Mouse (Mus musculus): ENCODE results near the gene Fam178b. TPM values are rescaled to one million over a fixed set of nuclear protein-coding genes. Genes with fewer than 3 reads are reported as not detected.

The Fam178b gene
- polyA plus RNA-seq, 1 experiment, result 9.8 TPM

DNA sequence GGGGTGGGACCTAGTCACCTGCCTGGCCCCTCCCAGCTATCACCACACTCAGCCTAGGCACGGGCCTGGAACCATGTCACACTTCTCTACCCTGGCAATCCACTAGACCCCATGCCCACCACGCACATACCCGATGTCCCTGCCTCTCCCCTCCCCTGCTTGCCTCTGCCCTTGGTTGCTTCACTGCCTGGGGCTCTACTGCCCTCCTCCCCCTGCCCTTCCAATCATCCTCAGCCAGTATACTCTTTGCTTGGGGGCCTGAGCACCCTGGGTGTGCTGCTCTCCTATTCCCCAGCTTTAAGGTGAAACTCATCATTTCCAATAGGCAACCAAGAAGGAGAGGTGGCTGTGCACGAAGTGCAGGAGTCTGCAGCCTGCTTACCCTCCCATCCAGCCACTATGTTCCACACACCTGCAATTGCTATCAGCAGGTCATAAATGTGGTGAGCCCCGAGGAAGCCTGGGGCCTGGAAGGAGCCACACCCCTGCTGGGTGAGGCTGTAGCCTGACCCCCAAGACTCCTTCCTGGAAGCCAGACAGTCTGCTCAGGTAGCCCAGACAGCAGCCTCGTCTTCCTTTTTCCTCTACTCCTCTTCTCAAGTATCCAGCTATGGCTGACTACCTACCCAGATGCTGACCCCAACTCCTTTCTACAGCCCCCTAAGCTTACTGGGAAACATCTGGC, 105.8 kb downstream of the Fam178b start:
- Histone ChIP-seq H3K36me3 (ENCODE audit: control insufficient read depth, insufficient read depth, low read length, poor library complexity, severe bottlenecking) (no peaks in the 10 kb centered on the region), H3K4me1 (ENCODE audit: control insufficient read depth, insufficient read depth, low read length) (peaks cover 15% of the 10 kb centered on the region)

DNA sequence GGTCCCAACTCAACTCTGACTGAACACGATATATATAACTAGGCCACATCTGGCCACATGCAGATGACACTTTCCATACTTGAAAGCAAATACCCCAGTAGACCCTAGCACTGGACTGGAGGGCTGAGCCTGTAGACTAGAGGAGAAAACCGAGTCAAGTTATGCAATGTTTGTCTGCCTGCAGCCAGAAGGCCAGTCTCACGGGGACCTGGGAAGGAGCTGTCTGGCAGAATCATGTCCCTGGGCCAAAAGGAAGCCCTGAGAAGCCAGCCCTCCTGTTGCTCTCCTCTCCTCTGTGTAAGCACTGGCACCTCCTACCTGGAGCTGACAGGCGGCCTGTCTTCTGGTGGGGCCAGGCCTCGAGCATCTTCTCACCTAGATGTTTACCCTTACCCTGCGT, 107.6 kb downstream of the Fam178b start:
- Histone ChIP-seq H3K4me3 (ENCODE audit: low read depth, low read length) (no peak overlapping the region), H3K27ac (ENCODE audit: insufficient read depth, low read length) (no peak overlapping the region), H3K9me3 (replicated peaks; ENCODE audit: control insufficient read depth, insufficient read depth, low read length, poor library complexity, severe bottlenecking) (no peaks in the 10 kb centered on the region), H3K4me1 (ENCODE audit: control insufficient read depth, insufficient read depth, low read length) (peaks cover 13% of the 10 kb centered on the region), H3K9ac (ENCODE audit: low read depth, poor library complexity, severe bottlenecking) (no peak overlapping the region), H3K36me3 (ENCODE audit: control insufficient read depth, insufficient read depth, low read length, poor library complexity, severe bottlenecking) (no peaks in the 10 kb centered on the region), H3K27me3 (ENCODE audit: control insufficient read depth, insufficient read depth, low read length, poor library complexity, severe bottlenecking) (no peaks in the 10 kb centered on the region)
- TF ChIP-seq EP300 (IDR thresholded peaks at IDR 0.05; ENCODE audit: insufficient read depth, low read depth, low read length) (no peak), CTCF (IDR thresholded peaks at IDR 0.05; ENCODE audit: low read depth, low read length) (no peak), POLR2A (IDR thresholded peaks at IDR 0.05; ENCODE audit: insufficient read depth, low read length) (no peak)

More for the DNA sequence above, 105.8 kb downstream of the Fam178b start:
- TF ChIP-seq POLR2A (IDR thresholded peaks at IDR 0.05; ENCODE audit: insufficient read depth, low read length) (no peak), CTCF (IDR thresholded peaks at IDR 0.05; ENCODE audit: low read depth, low read length) (no peak), EP300 (IDR thresholded peaks at IDR 0.05; ENCODE audit: insufficient read depth, low read depth, low read length) (no peak)
- Histone ChIP-seq H3K9me3 (replicated peaks; ENCODE audit: control insufficient read depth, insufficient read depth, low read length, poor library complexity, severe bottlenecking) (no peaks in the 10 kb centered on the region), H3K4me3 (ENCODE audit: low read depth, low read length) (no peak overlapping the region), H3K27ac (ENCODE audit: insufficient read depth, low read length) (no peak overlapping the region), H3K9ac (ENCODE audit: low read depth, poor library complexity, severe bottlenecking) (no peak overlapping the region), H3K27me3 (ENCODE audit: control insufficient read depth, insufficient read depth, low read length, poor library complexity, severe bottlenecking) (no peaks in the 10 kb centered on the region)

DNA sequence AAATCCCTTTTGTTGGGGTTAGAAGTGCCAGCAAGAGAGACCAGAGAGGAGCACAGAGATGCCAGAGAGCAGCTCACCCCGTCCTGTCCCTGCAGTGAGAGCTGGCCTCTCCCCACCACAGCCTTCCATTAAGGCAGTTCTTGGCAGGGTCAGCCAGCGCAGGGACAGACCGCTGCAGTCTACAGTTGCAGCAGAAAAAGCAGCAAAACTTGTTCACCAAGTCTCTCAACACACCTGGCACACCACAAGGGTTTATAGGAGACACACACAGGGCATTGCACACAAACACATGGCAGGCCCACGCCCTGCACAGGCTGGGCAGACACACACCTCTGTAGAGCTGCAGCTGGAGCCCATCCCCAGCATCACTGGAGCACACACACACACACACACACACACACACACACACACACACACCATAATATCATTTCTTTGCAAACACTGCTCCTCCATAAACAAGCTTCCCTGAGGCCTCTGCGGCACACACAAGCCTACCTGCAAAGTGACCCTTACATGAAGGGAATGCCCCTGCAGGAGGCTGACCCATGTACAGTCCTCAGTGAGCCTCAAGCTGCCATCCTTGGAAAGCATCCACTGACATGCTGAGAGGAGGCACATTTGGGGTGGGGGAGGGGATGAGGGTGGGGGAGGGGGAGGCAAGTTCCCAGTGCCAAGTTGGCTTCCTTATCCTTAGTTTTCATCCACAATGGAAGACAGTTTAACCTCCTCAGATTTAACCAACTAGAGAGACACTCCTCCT, 108.6 kb downstream of the Fam178b start:
- H3K4me3 ChIP-seq (ENCODE audit: low read depth, low read length), result no peak overlapping the region
- peaks cover 13% of the 10 kb centered on the region for H3K4me1 ChIP-seq (ENCODE audit: control insufficient read depth, insufficient read depth, low read length)
- no peaks in the 10 kb centered on the region for H3K27me3 ChIP-seq (ENCODE audit: control insufficient read depth, insufficient read depth, low read length, poor library complexity, severe bottlenecking)
- TF ChIP-seq POLR2A (IDR thresholded peaks at IDR 0.05; ENCODE audit: insufficient read depth, low read length) (no peak), EP300 (IDR thresholded peaks at IDR 0.05; ENCODE audit: insufficient read depth, low read depth, low read length) (no peak), CTCF (IDR thresholded peaks at IDR 0.05; ENCODE audit: low read depth, low read length) (no peak)
- no peak overlapping the region for H3K9ac ChIP-seq (ENCODE audit: low read depth, poor library complexity, severe bottlenecking)
- no peak overlapping the region for H3K27ac ChIP-seq (ENCODE audit: insufficient read depth, low read length)
- no peaks in the 10 kb centered on the region for H3K36me3 ChIP-seq (ENCODE audit: control insufficient read depth, insufficient read depth, low read length, poor library complexity, severe bottlenecking)
- no peaks in the 10 kb centered on the region for H3K9me3 ChIP-seq (replicated peaks; ENCODE audit: control insufficient read depth, insufficient read depth, low read length, poor library complexity, severe bottlenecking)

DNA sequence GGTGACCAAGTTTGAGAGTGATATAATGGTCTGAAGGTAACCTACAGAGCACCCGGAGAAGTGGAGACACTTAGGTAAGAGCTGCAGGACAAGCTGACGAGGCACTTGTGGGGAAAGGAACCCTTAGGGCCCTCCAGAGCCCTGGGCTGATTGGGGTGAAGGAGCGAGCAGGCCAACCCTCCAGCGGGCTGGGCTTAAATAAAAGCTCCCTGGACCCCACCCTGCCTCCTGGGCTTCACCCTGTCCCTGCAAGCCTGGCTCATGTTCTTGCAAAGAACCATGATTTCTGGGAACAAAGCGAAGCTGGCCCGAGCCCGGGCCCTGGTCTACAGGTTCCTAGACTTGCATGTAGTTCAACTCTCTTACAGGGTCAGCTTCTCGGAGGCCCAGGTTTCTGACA, 109.5 kb downstream of the Fam178b start:
- Histone ChIP-seq H3K9ac (ENCODE audit: low read depth, poor library complexity, severe bottlenecking) (no peak overlapping the region), H3K9me3 (replicated peaks; ENCODE audit: control insufficient read depth, insufficient read depth, low read length, poor library complexity, severe bottlenecking) (no peaks in the 10 kb centered on the region), H3K27me3 (ENCODE audit: control insufficient read depth, insufficient read depth, low read length, poor library complexity, severe bottlenecking) (no peaks in the 10 kb centered on the region), H3K4me3 (ENCODE audit: low read depth, low read length) (no peak overlapping the region), H3K36me3 (ENCODE audit: control insufficient read depth, insufficient read depth, low read length, poor library complexity, severe bottlenecking) (no peaks in the 10 kb centered on the region), H3K4me1 (ENCODE audit: control insufficient read depth, insufficient read depth, low read length) (peaks cover 13% of the 10 kb centered on the region), H3K27ac (ENCODE audit: insufficient read depth, low read length) (no peak overlapping the region)
- TF ChIP-seq POLR2A (IDR thresholded peaks at IDR 0.05; ENCODE audit: insufficient read depth, low read length), result no peak
- no peak for TF ChIP-seq CTCF (IDR thresholded peaks at IDR 0.05; ENCODE audit: low read depth, low read length)

GRCm38 (mm10) chr1:36572709-36573108, 110.3 kb downstream of the Fam178b start:
- Histone ChIP-seq H3K9ac (ENCODE audit: low read depth, poor library complexity, severe bottlenecking) (no peak overlapping the region), H3K36me3 (ENCODE audit: control insufficient read depth, insufficient read depth, low read length, poor library complexity, severe bottlenecking) (no peaks in the 10 kb centered on the region), H3K27me3 (ENCODE audit: control insufficient read depth, insufficient read depth, low read length, poor library complexity, severe bottlenecking) (no peaks in the 10 kb centered on the region), H3K9me3 (replicated peaks; ENCODE audit: control insufficient read depth, insufficient read depth, low read length, poor library complexity, severe bottlenecking) (no peaks in the 10 kb centered on the region), H3K27ac (ENCODE audit: insufficient read depth, low read length) (no peak overlapping the region), H3K4me3 (ENCODE audit: low read depth, low read length) (no peak overlapping the region), H3K4me1 (ENCODE audit: control insufficient read depth, insufficient read depth, low read length) (peaks cover 13% of the 10 kb centered on the region)
- TF ChIP-seq CTCF (IDR thresholded peaks at IDR 0.05; ENCODE audit: low read depth, low read length) (no peak), EP300 (IDR thresholded peaks at IDR 0.05; ENCODE audit: insufficient read depth, low read depth, low read length) (no peak), POLR2A (IDR thresholded peaks at IDR 0.05; ENCODE audit: insufficient read depth, low read length) (no peak)

- Histone ChIP-seq H3K4me3 (ENCODE audit: low read depth, low read length) (no peak overlapping the region), H3K27ac (ENCODE audit: insufficient read depth, low read length) (no peak overlapping the region), H3K4me1 (ENCODE audit: control insufficient read depth, insufficient read depth, low read length) (peaks cover 11% of the 10 kb centered on the region), H3K9me3 (replicated peaks; ENCODE audit: control insufficient read depth, insufficient read depth, low read length, poor library complexity, severe bottlenecking) (no peaks in the 10 kb centered on the region), H3K27me3 (ENCODE audit: control insufficient read depth, insufficient read depth, low read length, poor library complexity, severe bottlenecking) (no peaks in the 10 kb centered on the region), H3K36me3 (ENCODE audit: control insufficient read depth, insufficient read depth, low read length, poor library complexity, severe bottlenecking) (no peaks in the 10 kb centered on the region), H3K9ac (ENCODE audit: low read depth, poor library complexity, severe bottlenecking) (no peak overlapping the region)
- TF ChIP-seq EP300 (IDR thresholded peaks at IDR 0.05; ENCODE audit: insufficient read depth, low read depth, low read length) (no peak), CTCF (IDR thresholded peaks at IDR 0.05; ENCODE audit: low read depth, low read length) (no peak), POLR2A (IDR thresholded peaks at IDR 0.05; ENCODE audit: insufficient read depth, low read length) (no peak)
Measured at GRCm38 (mm10) chr1:36572140-36572700, 110.8 kb downstream of the Fam178b start.
